Mouse (Mus musculus) heart, embryonic 14.5 days (tissue): ENCODE data around the gene Palm. TPM values are rescaled to one million over a fixed set of nuclear protein-coding genes. Genes with fewer than 3 reads are reported as not detected.

ENCODE experiments used
- ATAC-seq: fragments of 200-750 bp; cut with Nextera tagmentation; 2 replicates; pipeline ENCODE4 v1.8.0; 2017; ENCODE audit warnings: low read depth, moderate TSS enrichment; ENCODE audit not compliant: insufficient number of reproducible peaks, insufficient read depth, low FRiP score
- H3K27ac ChIP-seq, 2 experiments: fragments of 200-500 bp in 1 of 2; fragments of 300-500 bp in 1 of 2; sonication (generic) in 1 of 2; replicated peaks in 1 of 2; 2 replicates each; pipeline ENCODE4 v1.5.1; 2012 to 2014; ENCODE audit warnings: low read depth in 2 of 2, low read length in 2 of 2, control low read depth in 1 of 2, mild to moderate bottlenecking in 1 of 2, mixed read lengths in 1 of 2; ENCODE audit not compliant: control insufficient read depth in 1 of 2, insufficient read depth in 1 of 2
- H3K27me3 ChIP-seq: fragments of 300-500 bp; sonication (generic); 2 replicates; pipeline ENCODE4 v1.6.1; 2014; ENCODE audit warnings: mild to moderate bottlenecking, low read length, control low read depth; ENCODE audit not compliant: control insufficient read depth, insufficient read depth
- H3K36me3 ChIP-seq: fragments of 300-500 bp; sonication (generic); 2 replicates; pipeline ENCODE4 v1.6.1; 2014; ENCODE audit warnings: mild to moderate bottlenecking, control low read depth, low read length, mixed read lengths; ENCODE audit not compliant: control insufficient read depth, insufficient read depth
- H3K4me1 ChIP-seq, 2 experiments: fragments of 200-500 bp in 1 of 2; fragments of 300-500 bp in 1 of 2; sonication (generic) in 1 of 2; 2 replicates each; pipeline ENCODE4 v1.6.1; 2012 to 2014; ENCODE audit warnings: low read length in 2 of 2, control low read depth in 1 of 2, mixed read lengths in 1 of 2; ENCODE audit not compliant: control insufficient read depth in 2 of 2, insufficient read depth in 2 of 2
- H3K4me2 ChIP-seq: fragments of 300-500 bp; sonication (generic); 2 replicates; pipeline ENCODE4 v1.6.1; 2014; ENCODE audit warnings: mild to moderate bottlenecking, low read length
- H3K4me3 ChIP-seq, 2 experiments: fragments of 200-500 bp in 1 of 2; fragments of 300-500 bp in 1 of 2; sonication (generic) in 1 of 2; 2 replicates each; pipeline ENCODE4 v1.5.1; 2012 to 2014; ENCODE audit warnings: low read length in 2 of 2, mild to moderate bottlenecking in 2 of 2, control low read depth in 1 of 2, low read depth in 1 of 2, moderate library complexity in 1 of 2; ENCODE audit not compliant: control insufficient read depth in 1 of 2, insufficient read depth in 1 of 2
- H3K9ac ChIP-seq: fragments of 300-500 bp; sonication (generic); 2 replicates; pipeline ENCODE4 v1.6.1; 2014; ENCODE audit warnings: mild to moderate bottlenecking, low read length
- H3K9me3 ChIP-seq: fragments of 300-500 bp; sonication (generic); 2 replicates; pipeline ENCODE4 v1.6.1; 2016; ENCODE audit warnings: low read length, control low read depth; ENCODE audit not compliant: control insufficient read depth
- WGBS: fragments of 180-500 bp; shearing (Covaris S2); extraction: QIAGEN DNeasy Blood & Tissue Kit; methylation state at CpG from one replicate; pipeline ENCODE4 v1.1.7; 2014; 5-methylcytosine and 5-hydroxymethylcytosine counted together
- polyA plus RNA-seq: library from polyadenylated mRNA; unstranded; fragments of >200 nt; fragmentation: Nextera tagmentation; extraction: Ambion mirVana; gene quantifications from 2 replicates; pipeline ENCODE4 v1.2.1, GENCODE M21; 2014

Gene Palm
- polyA plus RNA-seq, 1 experiment from 2014 or later, result 68.1 TPM

GRCm38 (mm10) chr10:79801837-79802236 lies 8.5 kb downstream of the Palm start:
- Histone ChIP-seq H3K27me3 (no peaks in the 10 kb centered on the region), H3K4me1 (peaks cover 27 to 32% of the 10 kb centered on the region in 2 experiments), H3K9ac (peak overlapping the region; percentile 25; the same call in 1 of the 2 replicates), H3K4me2 (peak overlapping the region; percentile 16; the same call in 1 of the 2 replicates), H3K9me3 (no peaks in the 10 kb centered on the region), H3K36me3 (no peaks in the 10 kb centered on the region), H3K4me3 (no peak overlapping the region), H3K27ac (no peak overlapping the region)
- ATAC-seq, result no peak
- 34% methylated on average over 3 of the region's 3 CpGs for WGBS

GRCm38 (mm10) chr10:79802331-79802971 lies 9.1 kb downstream of the Palm start:
- Histone ChIP-seq H3K9me3 (no peaks in the 10 kb centered on the region), H3K27ac (peak overlapping the region in 1 of 2 experiments; percentile 62; a peak in 2 of 4 replicates), H3K4me2 (peak overlapping the region; percentile 16; the same call in 1 of the 2 replicates), H3K27me3 (no peaks in the 10 kb centered on the region), H3K4me3 (no peak overlapping the region), H3K36me3 (no peaks in the 10 kb centered on the region), H3K4me1 (peaks cover 25 to 28% of the 10 kb centered on the region in 2 experiments), H3K9ac (peak overlapping the region; percentile 41)
- ATAC-seq, result peak; percentile 11; the same call in 1 of the 2 replicates
- WGBS, result 25% methylated on average over 11 of the region's 11 CpGs

GRCm38 (mm10) chr10:79803716-79804323 lies 10.4 kb downstream of the Palm start:
- peak overlapping the region; percentile 25; the same call in 1 of the 2 replicates for H3K4me2 ChIP-seq
- peak overlapping the region; percentile 16; the same call in 1 of the 2 replicates for H3K9ac ChIP-seq
- H3K4me3 ChIP-seq, result no peak overlapping the region
- ATAC-seq, result no peak
- H3K9me3 ChIP-seq, result no peaks in the 10 kb centered on the region
- no peak overlapping the region; a peak in 1 of 4 replicates for H3K27ac ChIP-seq
- H3K36me3 ChIP-seq, result peaks cover 5% of the 10 kb centered on the region; the same call in 1 of the 2 replicates
- no peaks in the 10 kb centered on the region for H3K27me3 ChIP-seq
- H3K4me1 ChIP-seq, result peaks cover 25 to 28% of the 10 kb centered on the region in 2 experiments
- 15% methylated on average over 29 of the region's 29 CpGs for WGBS

- Histone ChIP-seq H3K4me3 (peak overlapping the region in 1 of 2 experiments; percentile 12; a peak in 2 of 4 replicates), H3K27ac (peak overlapping the region; percentile 29 to 75; a peak in 3 of 4 replicates)
These were observed 12.3 kb downstream of the Palm start for GRCm38 (mm10) chr10:79805636-79806035.

GRCm38 (mm10) chr10:79806331-79806730 lies 13.0 kb downstream of the Palm start:
- no peak for ATAC-seq
- H3K9me3 ChIP-seq, result no peaks in the 10 kb centered on the region
- peaks cover 25 to 28% of the 10 kb centered on the region in 2 experiments for H3K4me1 ChIP-seq
- H3K9ac ChIP-seq, result peak overlapping the region; percentile 60; the same call in 1 of the 2 replicates
- peak overlapping the region; percentile 47 for H3K4me2 ChIP-seq
- no peaks in the 10 kb centered on the region for H3K27me3 ChIP-seq
- H3K36me3 ChIP-seq, result peaks cover 21% of the 10 kb centered on the region
- H3K4me3 ChIP-seq, result peak overlapping the region in 1 of 2 experiments; percentile 12; a peak in 2 of 4 replicates
- H3K27ac ChIP-seq, result peak overlapping the region; percentile 29 to 75
- 69% methylated on average over 9 of the region's 9 CpGs for WGBS

More at GRCm38 (mm10) chr10:79805636-79806035, 12.3 kb downstream of the Palm start:
- Histone ChIP-seq H3K9me3 (no peaks in the 10 kb centered on the region), H3K4me1 (peaks cover 25 to 28% of the 10 kb centered on the region in 2 experiments), H3K27me3 (no peaks in the 10 kb centered on the region), H3K36me3 (peaks cover 17% of the 10 kb centered on the region), H3K4me2 (peak overlapping the region; percentile 47), H3K9ac (no peak overlapping the region)
- peak; percentile 69 for ATAC-seq
- WGBS, result 30% methylated on average over 11 of the region's 11 CpGs

GRCm38 (mm10) chr10:79806972-79807371 lies 13.6 kb downstream of the Palm start:
- ATAC-seq, result peak; percentile 8; the same call in 1 of the 2 replicates
- peak overlapping the region; percentile 0 to 10; a peak in 2 of 4 replicates for H3K4me3 ChIP-seq
- peak overlapping the region; percentile 60; the same call in 1 of the 2 replicates for H3K9ac ChIP-seq
- peak overlapping the region; percentile 47 for H3K4me2 ChIP-seq
- WGBS, result 72% methylated on average over 10 of the region's 10 CpGs
- no peaks in the 10 kb centered on the region for H3K9me3 ChIP-seq
- H3K27ac ChIP-seq, result peak overlapping the region; percentile 46 to 75
- H3K4me1 ChIP-seq, result peaks cover 22 to 24% of the 10 kb centered on the region in 2 experiments
- H3K27me3 ChIP-seq, result no peaks in the 10 kb centered on the region
- H3K36me3 ChIP-seq, result peaks cover 24% of the 10 kb centered on the region

- Histone ChIP-seq H3K9me3 (no peaks in the 10 kb centered on the region), H3K27ac (peak overlapping the region; percentile 69 to 75), H3K9ac (0 out of 2 replicates have a peak overlapping the region, but pooled peaks have one; percentile 2), H3K4me1 (peaks cover 14 to 15% of the 10 kb centered on the region in 2 experiments), H3K4me2 (peak overlapping the region; percentile 47), H3K36me3 (peaks cover 30% of the 10 kb centered on the region), H3K4me3 (peak overlapping the region in 1 of 2 experiments; percentile 20; a peak in 2 of 4 replicates), H3K27me3 (no peaks in the 10 kb centered on the region)
- ATAC-seq, result 0 out of 2 replicates have a peak, but pooled peaks have one; percentile 8
- 67% methylated on average over 11 of the region's 11 CpGs for WGBS
These were observed 14.5 kb downstream of the Palm start for GRCm38 (mm10) chr10:79807826-79808225.
